Mouse (Mus musculus) CD4-positive helper T cell, adult 2 months (primary cell): Measurements from ENCODE around the gene Gli2.

Experiments used
- DNase-seq: peaks from one replicate; pipeline ENCODE4 v3.0.0-alpha.2; 2012; ENCODE audit warnings: low read depth, missing footprints, low spot score

The Gli2 gene

GRCm38 (mm10) chr1:118994482-118995105 is 58.8 kb downstream of the Gli2 start:
- no peak for DNase-seq

DNA sequence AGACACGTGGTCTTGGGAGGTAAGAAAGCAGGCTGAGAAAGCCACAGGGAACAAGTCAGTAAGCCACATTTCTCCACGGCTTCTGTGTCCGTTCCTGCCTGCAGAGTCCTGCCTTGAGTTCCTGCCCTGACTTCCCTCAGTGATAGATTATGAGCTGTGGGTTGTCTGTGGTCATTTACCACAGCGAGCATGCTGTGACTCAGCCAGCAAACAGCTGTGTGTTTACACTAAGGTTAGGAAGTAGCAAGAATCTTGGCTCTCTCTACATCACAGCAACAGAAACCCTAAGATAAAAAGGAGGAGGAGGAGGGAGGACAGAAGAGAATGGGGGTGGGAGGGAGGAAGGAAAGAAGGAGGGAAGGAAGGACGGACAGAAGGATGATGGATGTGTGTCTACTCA is 59.6 kb downstream of the Gli2 start:
- no peak for DNase-seq

DNA sequence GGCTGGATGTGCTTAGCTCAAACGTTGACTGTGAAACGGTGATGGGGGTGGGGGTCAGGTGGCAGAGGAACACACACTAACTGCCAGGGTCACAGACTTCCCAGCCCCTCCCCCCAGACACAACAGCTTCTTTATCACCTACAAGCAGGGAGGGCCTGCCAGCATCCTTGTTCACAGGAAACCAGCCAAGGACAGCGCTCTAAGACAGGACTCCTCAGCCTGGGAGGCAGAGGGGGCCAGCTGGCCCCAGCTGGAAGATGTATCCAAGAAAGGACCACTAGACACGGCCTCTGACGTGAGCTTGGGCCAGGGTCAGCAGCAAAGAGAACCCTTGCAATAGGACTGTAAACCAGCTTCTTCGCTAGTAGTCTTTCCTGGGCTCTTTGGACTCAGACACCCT is 65.1 kb downstream of the Gli2 start:
- no peak for DNase-seq

- DNase-seq: no peak
These were observed 65.9 kb downstream of the Gli2 start for GRCm38 (mm10) chr1:118987538-118987937.

GRCm38 (mm10) chr1:118983389-118983788 is 70.0 kb downstream of the Gli2 start:
- no peak for DNase-seq

GRCm38 (mm10) chr1:118982805-118983211 is 70.6 kb downstream of the Gli2 start:
- no peak for DNase-seq

GRCm38 (mm10) chr1:118981943-118982804 is 71.2 kb downstream of the Gli2 start:
- DNase-seq: no peak

GRCm38 (mm10) chr1:118980636-118981035 is 72.8 kb downstream of the Gli2 start:
- no peak for DNase-seq

DNA sequence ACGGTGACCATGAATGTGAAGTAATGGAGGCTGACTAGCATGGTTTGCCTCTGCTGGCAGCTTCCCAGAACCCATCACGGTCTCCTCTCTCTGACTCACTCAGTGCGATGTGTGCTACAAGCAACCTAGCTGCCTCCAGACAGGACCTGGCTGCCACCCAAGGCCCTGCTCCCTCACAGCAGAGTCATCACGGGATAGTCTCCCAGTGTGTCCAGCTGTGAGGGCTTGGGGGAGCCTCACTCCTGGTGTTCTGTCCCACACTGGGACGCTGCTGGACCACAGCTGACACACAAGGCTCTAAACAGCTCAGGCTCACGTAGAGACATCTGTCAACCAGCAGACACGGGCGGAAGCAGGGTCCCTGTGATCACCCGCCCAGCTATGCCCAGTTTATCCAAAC is 76.8 kb downstream of the Gli2 start:
- no peak for DNase-seq

GRCm38 (mm10) chr1:118975376-118975775 is 78.0 kb downstream of the Gli2 start:
- no peak for DNase-seq

GRCm38 (mm10) chr1:118970068-118970467 is 83.4 kb downstream of the Gli2 start:
- DNase-seq: no peak

- DNase-seq: no peak
These were observed 84.0 kb downstream of the Gli2 start for GRCm38 (mm10) chr1:118969409-118969808.

DNA sequence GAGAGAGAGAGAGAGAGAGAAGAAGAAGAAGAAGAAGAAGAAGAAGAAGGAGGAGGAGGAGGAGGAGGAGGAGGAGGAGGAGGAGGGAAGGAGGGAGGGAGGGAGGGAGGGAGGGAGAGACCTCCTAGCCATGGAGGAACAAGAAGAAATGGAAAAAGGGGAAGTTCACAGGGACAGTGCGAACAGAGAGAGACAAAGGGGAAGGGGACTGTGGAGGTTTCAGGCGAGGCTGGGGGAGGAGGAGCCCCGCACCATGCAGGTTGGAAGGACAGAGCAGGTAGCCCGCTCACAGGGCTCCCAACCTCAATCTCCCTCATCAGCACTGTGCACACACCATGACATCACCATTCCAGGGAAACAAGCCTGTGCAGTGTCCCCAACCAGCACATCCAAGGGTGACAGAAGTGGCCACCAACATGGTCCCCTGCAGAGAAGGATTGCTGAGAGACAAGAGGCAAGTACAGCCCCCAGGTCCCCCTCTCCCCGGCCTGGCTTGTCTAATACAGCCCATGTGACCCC is 84.7 kb downstream of the Gli2 start:
- DNase-seq: no peak

DNA sequence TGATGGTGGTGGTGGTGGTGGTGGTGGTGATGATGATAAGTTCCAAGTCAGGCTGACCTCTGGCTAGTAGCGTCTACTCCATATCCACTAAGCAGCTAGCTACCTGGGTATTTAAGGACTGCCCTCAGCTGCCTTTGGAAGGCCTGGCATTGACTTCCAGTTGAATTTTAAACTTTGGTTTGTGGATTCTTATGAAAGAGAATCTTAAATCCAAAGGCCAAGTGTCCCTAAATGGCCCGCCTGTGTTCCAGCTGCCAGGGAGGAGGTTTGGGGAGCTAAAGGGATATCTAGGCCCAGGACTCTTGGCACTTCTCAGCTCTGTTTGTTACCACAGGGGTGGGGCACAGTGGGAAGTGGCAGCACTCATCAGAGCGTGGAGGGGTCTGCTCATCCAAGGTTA is 85.4 kb downstream of the Gli2 start:
- no peak for DNase-seq

DNA sequence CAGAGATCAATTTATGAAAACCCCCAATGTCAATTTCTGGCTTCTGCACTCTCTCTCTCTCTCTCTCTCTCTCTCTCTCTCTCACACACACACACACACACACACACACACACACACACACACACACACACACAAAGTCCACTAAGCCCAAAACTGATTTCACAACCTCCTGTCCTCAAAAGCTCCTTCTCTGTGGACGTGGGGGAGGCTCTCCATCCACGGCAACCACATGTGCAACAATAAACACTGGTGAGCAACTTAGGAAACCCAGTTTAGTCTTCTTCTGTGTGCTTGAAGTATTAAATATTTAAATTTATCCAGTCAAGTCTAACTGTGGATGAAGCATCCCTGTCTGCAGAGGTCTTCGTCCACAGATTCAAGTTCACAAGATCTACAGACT is 86.1 kb downstream of the Gli2 start:
- no peak for DNase-seq

DNA sequence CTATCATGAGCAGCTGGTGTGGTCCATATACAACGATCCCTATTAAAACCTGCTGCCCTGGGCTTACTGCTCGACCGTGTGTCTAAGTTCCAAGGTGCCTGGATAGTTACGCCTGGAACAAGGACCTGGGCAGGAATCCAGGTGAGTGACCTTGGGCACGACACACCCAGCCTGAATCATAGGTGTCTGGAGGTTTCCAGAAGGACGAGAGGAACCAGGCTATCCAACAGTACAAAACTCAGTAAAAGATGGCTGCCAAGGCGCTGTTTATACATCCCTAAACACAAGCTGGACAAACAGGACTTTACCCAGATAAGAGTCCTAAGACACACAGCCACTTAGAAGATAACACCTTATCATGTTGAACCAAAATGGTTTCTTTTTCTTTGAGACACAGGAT is 94.8 kb downstream of the Gli2 start:
- DNase-seq: no peak

GRCm38 (mm10) chr1:118955791-118956190 is 97.6 kb downstream of the Gli2 start:
- no peak for DNase-seq

GRCm38 (mm10) chr1:118954434-118955301 is 98.8 kb downstream of the Gli2 start:
- DNase-seq: no peak

DNA sequence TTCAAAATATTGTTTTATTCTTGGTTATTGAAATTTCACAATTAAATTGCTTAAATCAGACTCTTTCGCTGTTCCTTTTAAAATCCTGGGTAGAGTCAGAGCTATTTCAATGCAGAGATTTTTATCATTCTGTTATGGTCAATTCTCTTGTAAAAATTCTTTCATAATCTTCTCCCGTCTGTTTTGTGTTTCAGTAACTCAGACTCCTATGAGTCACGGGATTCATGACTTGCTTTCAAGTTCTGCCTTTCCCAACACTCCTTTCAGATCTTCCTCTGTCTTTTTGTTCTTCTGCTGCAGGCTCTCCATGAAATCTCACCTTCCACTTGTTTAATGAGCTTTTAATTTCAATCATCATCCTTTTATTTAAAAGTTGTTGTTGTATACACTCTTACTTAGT is 100.4 kb downstream of the Gli2 start:
- no peak for DNase-seq

DNA sequence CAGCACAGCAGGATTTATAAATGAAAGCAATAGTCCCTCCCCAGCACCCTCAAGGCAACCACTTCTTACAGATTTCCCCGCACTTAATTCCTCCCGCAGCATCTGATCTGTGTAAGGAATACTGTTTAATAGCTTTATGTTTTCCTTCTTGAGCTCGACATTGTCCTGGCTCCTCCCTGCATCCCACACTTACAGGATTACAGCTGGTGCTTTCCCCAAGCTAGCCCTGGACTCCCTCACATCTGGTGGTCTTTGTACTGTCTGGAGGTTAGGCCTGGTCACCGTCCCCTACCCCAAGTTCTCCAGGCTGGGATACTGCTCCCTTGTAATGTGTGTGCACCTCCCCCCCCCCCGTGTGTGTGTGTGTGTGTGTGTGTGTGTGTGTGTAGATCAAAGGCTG is 101.1 kb downstream of the Gli2 start:
- no peak for DNase-seq

- DNase-seq: no peak
These were observed 105.0 kb downstream of the Gli2 start for GRCm38 (mm10) chr1:118948407-118948806.

GRCm38 (mm10) chr1:118947221-118947620 is 106.2 kb downstream of the Gli2 start:
- DNase-seq: no peak
